Mouse (Mus musculus) lung, embryonic 14.5 days (tissue): ENCODE results near the gene Adam23. TPM values are rescaled to one million over a fixed set of nuclear protein-coding genes. Genes with fewer than 3 reads are reported as not detected.
"Not testable (repeated sequence)": the region's sequence is repeated elsewhere in the genome, so short reads cannot be mapped to it uniquely, and the experiment has no call there.

Experiments
- ATAC-seq: fragments of 200-750 bp; cut with Nextera tagmentation; 2 replicates; pipeline ENCODE4 v1.8.0; 2017; ENCODE audit warnings: mild to moderate bottlenecking, moderate TSS enrichment, moderate library complexity; ENCODE audit not compliant: insufficient read depth
- DNase-seq: peaks from one replicate; pipeline ENCODE4 v3.0.0-alpha.2; 2015
- H3K27ac ChIP-seq: fragments of 300-500 bp; sonication (generic); 2 replicates; pipeline ENCODE4 v1.5.1; 2014; ENCODE audit warnings: low read depth, mild to moderate bottlenecking, moderate library complexity
- H3K27me3 ChIP-seq: fragments of 300-500 bp; sonication (generic); 2 replicates; pipeline ENCODE4 v1.6.1; 2014; ENCODE audit warnings: low read length, control low read depth; ENCODE audit not compliant: insufficient read depth
- H3K36me3 ChIP-seq: fragments of 300-500 bp; sonication (generic); 2 replicates; pipeline ENCODE4 v1.6.1; 2014; ENCODE audit warnings: control low read depth; ENCODE audit not compliant: insufficient read depth
- H3K4me1 ChIP-seq: fragments of 300-500 bp; sonication (generic); 2 replicates; pipeline ENCODE4 v1.6.1; 2014; ENCODE audit warnings: antibody characterized with exemption, control low read depth; ENCODE audit not compliant: insufficient read depth
- H3K4me2 ChIP-seq: fragments of 300-500 bp; sonication (generic); 2 replicates; pipeline ENCODE4 v1.6.1; 2014; ENCODE audit warnings: mild to moderate bottlenecking
- H3K4me3 ChIP-seq: fragments of 300-500 bp; sonication (generic); 2 replicates; pipeline ENCODE4 v1.5.1; 2014; ENCODE audit warnings: low read depth, low read length
- H3K9ac ChIP-seq: fragments of 300-500 bp; sonication (generic); 2 replicates; pipeline ENCODE4 v1.6.1; 2014
- H3K9me3 ChIP-seq: fragments of 300-500 bp; sonication (generic); 2 replicates; pipeline ENCODE4 v1.6.1; 2016; ENCODE audit warnings: low read depth, low read length, control low read depth
- CTCF ChIP-seq: IDR thresholded peaks from 2 replicates; pipeline ENCODE4 v1.5.1; 2016; ENCODE audit warnings: antibody characterized with exemption, low read depth
- WGBS: fragments of 180-500 bp; shearing (Covaris S2); extraction: QIAGEN DNeasy Blood & Tissue Kit; methylation state at CpG from one replicate; pipeline ENCODE4 v1.1.7; 2014; 5-methylcytosine and 5-hydroxymethylcytosine counted together
- polyA plus RNA-seq: library from polyadenylated mRNA; unstranded; fragments of >200 nt; fragmentation: Nextera tagmentation; extraction: Ambion mirVana; gene quantifications from 2 replicates; pipeline ENCODE4 v1.2.1, GENCODE M21; 2014

Gene Adam23
- polyA plus RNA-seq, 1 experiment from 2014 or later = 1.3 TPM

DNA sequence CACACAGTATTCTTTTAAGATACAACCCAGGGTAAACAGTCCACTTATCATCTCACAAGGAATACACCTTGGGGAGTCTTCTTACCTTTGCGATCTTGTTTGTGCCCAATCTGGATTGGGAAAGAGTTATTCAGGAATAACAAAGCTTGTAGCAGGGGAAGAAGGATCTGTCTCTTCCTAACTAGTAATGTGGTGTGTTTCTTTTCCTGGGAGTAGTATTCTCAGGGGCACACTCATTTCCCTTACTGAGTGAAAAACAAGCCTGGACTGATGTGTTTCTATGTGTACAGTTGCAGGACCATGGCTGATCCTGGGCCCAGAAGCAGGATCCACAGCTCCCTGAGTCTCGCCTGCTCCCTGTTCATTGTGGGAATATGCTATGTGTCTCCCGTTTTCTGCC, 170.0 kb downstream of the Adam23 start, which contains the start of gene Gm39653:
Gm39653 (plus strand) TSS at position 301 of the 400 bp plus-strand sequence.
- Histone ChIP-seq H3K4me2 (no peak within 1 kb of the TSS), H3K4me1 (no peaks in the 10 kb centered on the region), H3K4me3 (no peak within 1 kb of the TSS), H3K27ac (no peak within 1 kb of the TSS), H3K36me3 (no peaks in the 10 kb centered on the region), H3K27me3 (no peaks in the 10 kb centered on the region), H3K9me3 (no peaks in the 10 kb centered on the region), H3K9ac (no peak within 1 kb of the TSS)
- no peak for TF ChIP-seq CTCF
- ATAC-seq (no peak), DNase-seq (no peak)
- 68% methylated on average over 3 of the region's 3 CpGs for WGBS

GRCm38 (mm10) chr1:63628211-63628610, 182.5 kb downstream of the Adam23 start:
- H3K9me3 ChIP-seq = no peaks in the 10 kb centered on the region
- H3K4me3 ChIP-seq = no peak overlapping the region
- 28% methylated on average over 2 of the region's 2 CpGs for WGBS
- TF ChIP-seq CTCF = no peak
- no peak for ATAC-seq
- H3K27ac ChIP-seq = no peak overlapping the region
- H3K27me3 ChIP-seq = no peaks in the 10 kb centered on the region
- H3K36me3 ChIP-seq = no peaks in the 10 kb centered on the region
- no peaks in the 10 kb centered on the region for H3K4me1 ChIP-seq
- H3K4me2 ChIP-seq = no peak overlapping the region
- DNase-seq = peak; percentile 29
- H3K9ac ChIP-seq = no peak overlapping the region

DNA sequence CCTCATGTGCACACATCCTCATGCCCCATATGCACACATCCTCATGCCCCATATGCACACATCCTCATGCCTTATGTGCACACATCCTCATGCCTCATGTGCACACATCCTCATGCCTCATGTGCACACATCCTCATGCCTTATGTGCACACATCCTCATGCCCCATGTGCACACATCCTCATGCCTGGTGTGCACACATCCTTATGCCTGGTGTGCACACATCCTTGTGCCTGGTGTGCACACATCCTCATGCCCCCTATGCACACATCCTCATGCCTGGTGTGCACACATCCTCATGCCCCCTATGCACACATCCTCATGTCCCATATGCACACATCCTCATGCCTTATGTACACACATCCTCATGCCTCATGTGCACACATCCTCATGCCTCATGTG, 184.7 kb downstream of the Adam23 start:
- H3K27ac ChIP-seq, DNase-seq, H3K36me3 ChIP-seq, H3K9me3 ChIP-seq, H3K4me2 ChIP-seq, H3K27me3 ChIP-seq, H3K4me3 ChIP-seq, H3K9ac ChIP-seq, H3K4me1 ChIP-seq, ATAC-seq: not testable (repeated sequence)

GRCm38 (mm10) chr1:63639921-63640320, 194.2 kb downstream of the Adam23 start:
- ATAC-seq (no peak), DNase-seq (no peak)
- no peak overlapping the region for H3K27ac ChIP-seq
- 73% methylated on average over 6 of the region's 6 CpGs for WGBS
- H3K4me1 ChIP-seq = no peaks in the 10 kb centered on the region
- no peaks in the 10 kb centered on the region for H3K27me3 ChIP-seq
- H3K4me2 ChIP-seq = no peak overlapping the region
- no peaks in the 10 kb centered on the region for H3K36me3 ChIP-seq
- TF ChIP-seq CTCF = no peak
- no peaks in the 10 kb centered on the region for H3K9me3 ChIP-seq
- H3K4me3 ChIP-seq = no peak overlapping the region
- no peak overlapping the region for H3K9ac ChIP-seq

Other genes with a start within 250 kb of the Adam23 start
- gene Gpr1, start 231.3 kb upstream of the Adam23 start, polyA plus RNA-seq = not detected in 2 replicates
- 5.7 and 7.6 TPM in 2 replicates for gene Zdbf2, start 172.6 kb upstream of the Adam23 start, polyA plus RNA-seq
- not detected in 2 replicates for gene Gm39653, start 170.1 kb downstream of the Adam23 start, polyA plus RNA-seq
- not detected in 2 replicates for gene Dytn, start 241.0 kb downstream of the Adam23 start, polyA plus RNA-seq